Mouse (Mus musculus) MEL (cell line): ENCODE results near the gene Rabl6. TPM values are rescaled to one million over a fixed set of nuclear protein-coding genes. Genes with fewer than 3 reads are reported as not detected.

ENCODE experiments used
- DNase-seq: peaks from one replicate; pipeline ENCODE4 v3.0.0; 2011; ENCODE audit warnings: low read depth, low spot score
- H3K27ac ChIP-seq: 2 replicates; pipeline ENCODE4 v1.5.1; 2012; ENCODE audit warnings: low read depth, mild to moderate bottlenecking, control low read depth, low read length, moderate library complexity; ENCODE audit not compliant: control insufficient read depth
- H3K27me3 ChIP-seq, 2 experiments: fragments of 150-350 bp in 1 of 2; sonication (generic) in 1 of 2; 2 replicates each; pipeline ENCODE4 v1.6.1; 2012; ENCODE audit warnings: low read length in 2 of 2, mild to moderate bottlenecking in 2 of 2, improper control_type of control experiment in 1 of 2, moderate library complexity in 1 of 2; ENCODE audit not compliant: insufficient read depth in 2 of 2, control insufficient read depth in 1 of 2
- H3K36me3 ChIP-seq, 2 experiments: 2 replicates each; pipeline ENCODE4 v1.6.1; 2012 to 2014; ENCODE audit warnings: low read length in 2 of 2, improper control_type of control experiment in 1 of 2, inconsistent platforms in 1 of 2, mild to moderate bottlenecking in 1 of 2; ENCODE audit not compliant: insufficient read depth in 2 of 2, control insufficient read depth in 1 of 2
- H3K4me1 ChIP-seq, 2 experiments: fragments of 150-350 bp in 1 of 2; sonication (generic) in 1 of 2; 2 replicates each; pipeline ENCODE4 v1.6.1; 2012; ENCODE audit warnings: low read length in 2 of 2, improper control_type of control experiment in 1 of 2, mild to moderate bottlenecking in 1 of 2; ENCODE audit not compliant: insufficient read depth in 2 of 2, control insufficient read depth in 1 of 2
- H3K4me3 ChIP-seq, 2 experiments: fragments of 150-350 bp in 1 of 2; sonication (generic) in 1 of 2; 2 replicates each; pipeline ENCODE4 v1.5.1; 2012; ENCODE audit warnings: low read depth in 2 of 2, low read length in 2 of 2, mild to moderate bottlenecking in 2 of 2, moderate library complexity in 2 of 2, control low read depth in 1 of 2, improper control_type of control experiment in 1 of 2; ENCODE audit not compliant: control insufficient read depth in 1 of 2, insufficient read depth in 1 of 2
- H3K79me2 ChIP-seq: 2 replicates; pipeline ENCODE4 v1.6.1; 2012; ENCODE audit warnings: mild to moderate bottlenecking, low read length, moderate library complexity; ENCODE audit not compliant: control insufficient read depth, poor library complexity, insufficient read depth
- H3K9ac ChIP-seq: 2 replicates; pipeline ENCODE4 v1.6.1; 2012; ENCODE audit warnings: low read depth, mild to moderate bottlenecking, control low read depth, low read length, moderate library complexity; ENCODE audit not compliant: control insufficient read depth, poor library complexity, severe bottlenecking
- H3K9me3 ChIP-seq: fragments of 150-350 bp; sonication (generic); replicated peaks from 2 replicates; pipeline ENCODE4 v1.6.1; 2012; ENCODE audit warnings: mild to moderate bottlenecking, low read length, improper control_type of control experiment, moderate library complexity; ENCODE audit not compliant: insufficient read depth
- BHLHE40 ChIP-seq: IDR thresholded peaks from 2 replicates; pipeline ENCODE4 v1.6.1; 2012; ENCODE audit warnings: low read depth, mild to moderate bottlenecking, inconsistent platforms, low read length, improper control_type of control experiment, borderline replicate concordance
- CHD1 ChIP-seq: IDR thresholded peaks from 2 replicates; pipeline ENCODE4 v1.6.1; 2012; ENCODE audit warnings: low read depth, mild to moderate bottlenecking, inconsistent platforms, low read length, improper control_type of control experiment
- CTCF ChIP-seq, 3 experiments: IDR thresholded peaks in 2 of 3; conservative IDR thresholded peaks in 1 of 3; 2 replicates each; pipeline ENCODE4 v1.5.1; 2011 to 2012; ENCODE audit warnings: low read length in 3 of 3, low read depth in 2 of 3, mild to moderate bottlenecking in 2 of 3, improper control_type of control experiment in 1 of 3, inconsistent platforms in 1 of 3, mixed read lengths in 1 of 3, moderate library complexity in 1 of 3; ENCODE audit not compliant: control insufficient read depth in 1 of 3, insufficient read depth in 1 of 3, poor library complexity in 1 of 3, severe bottlenecking in 1 of 3
- E2F4 ChIP-seq: IDR thresholded peaks from 2 replicates; pipeline ENCODE4 v1.6.1; 2011; ENCODE audit warnings: low read depth, low read length, improper control_type of control experiment, borderline replicate concordance
- ELF1 ChIP-seq: IDR thresholded peaks from 2 replicates; pipeline ENCODE4 v1.6.1; 2014; ENCODE audit warnings: low read depth, mild to moderate bottlenecking, inconsistent platforms, low read length, improper control_type of control experiment, moderate library complexity
- ETS1 ChIP-seq: IDR thresholded peaks from 2 replicates; pipeline ENCODE4 v1.6.1; 2012; ENCODE audit warnings: low read depth, mild to moderate bottlenecking, inconsistent platforms, low read length, improper control_type of control experiment, moderate library complexity
- GABPA ChIP-seq: IDR thresholded peaks from 2 replicates; pipeline ENCODE4 v1.6.1; 2012; ENCODE audit warnings: low read depth, mild to moderate bottlenecking, inconsistent platforms, low read length, improper control_type of control experiment, moderate library complexity
- MAZ ChIP-seq: IDR thresholded peaks from 2 replicates; pipeline ENCODE4 v1.6.1; 2012; ENCODE audit warnings: low read depth, mild to moderate bottlenecking, inconsistent platforms, low read length, improper control_type of control experiment
- MXI1 ChIP-seq: IDR thresholded peaks from 2 replicates; pipeline ENCODE4 v1.6.1; 2011; ENCODE audit warnings: mild to moderate bottlenecking, low read depth, low read length, improper control_type of control experiment
- MYC ChIP-seq: IDR thresholded peaks from 2 replicates; pipeline ENCODE4 v1.6.1; 2011; ENCODE audit warnings: low read depth, mild to moderate bottlenecking, low read length, improper control_type of control experiment, moderate library complexity
- NELFE ChIP-seq: IDR thresholded peaks from 2 replicates; pipeline ENCODE4 v1.6.1; 2011; ENCODE audit warnings: low read depth, low read length, improper control_type of control experiment
- POLR2AphosphoS2 ChIP-seq: IDR thresholded peaks from 2 replicates; pipeline ENCODE4 v1.6.1; 2011; ENCODE audit warnings: low read length, improper control_type of control experiment
- POLR2AphosphoS5 ChIP-seq: IDR thresholded peaks from 2 replicates; pipeline ENCODE4 v1.6.1; 2012; ENCODE audit warnings: low read depth, borderline replicate concordance, mild to moderate bottlenecking, inconsistent platforms, low read length, moderate library complexity, mixed read lengths
- SIN3A ChIP-seq: IDR thresholded peaks from 2 replicates; pipeline ENCODE4 v1.6.1; 2012; ENCODE audit warnings: low read length, improper control_type of control experiment, inconsistent platforms
- SMC3 ChIP-seq: IDR thresholded peaks from 2 replicates; pipeline ENCODE4 v1.6.1; 2011; ENCODE audit warnings: low read depth, low read length, improper control_type of control experiment
- TAL1 ChIP-seq: IDR thresholded peaks from 2 replicates; pipeline ENCODE4 v1.6.1; 2012; ENCODE audit warnings: mild to moderate bottlenecking, inconsistent platforms, low read length, moderate library complexity, mixed read lengths
- TBP ChIP-seq: IDR thresholded peaks from 2 replicates; pipeline ENCODE4 v1.8.0; 2011; ENCODE audit warnings: low read depth, low read length, improper control_type of control experiment
- TCF12 ChIP-seq: IDR thresholded peaks from 2 replicates; pipeline ENCODE4 v1.6.1; 2014; ENCODE audit warnings: low read depth, mild to moderate bottlenecking, inconsistent platforms, low read length, improper control_type of control experiment, moderate library complexity
- UBTF ChIP-seq: IDR thresholded peaks from 2 replicates; pipeline ENCODE4 v1.6.1; 2012; ENCODE audit warnings: low read depth, mild to moderate bottlenecking, inconsistent platforms, low read length, improper control_type of control experiment, moderate library complexity, borderline replicate concordance; ENCODE audit not compliant: insufficient read depth
- ZMIZ1 ChIP-seq: IDR thresholded peaks from 2 replicates; pipeline ENCODE4 v1.6.1; 2012; ENCODE audit warnings: low read depth, mild to moderate bottlenecking, inconsistent platforms, low read length, improper control_type of control experiment, moderate library complexity
- polyA plus RNA-seq, 2 experiments: library from polyadenylated mRNA; stranded (reverse) in 1 of 2; unstranded in 1 of 2; fragments of >175 nt in 1 of 2; fragments of >200 nt in 1 of 2; gene quantifications; 2 replicates each; pipeline versions ENCODE4 v1.2.1 to v1.2.4; 2012; ENCODE audit warnings: low replicate concordance in 2 of 2, low read depth in 1 of 2; ENCODE audit not compliant: insufficient read length in 2 of 2, insufficient read depth in 1 of 2, missing spikeins in 1 of 2
- total RNA-seq: library from RNA; depleted of rRNA; stranded (reverse); fragments of 300-350 nt; gene quantifications from 2 replicates; pipeline ENCODE4 v1.2.3, GENCODE M21; 2012

Rabl6 gene
- total and polyA plus RNA-seq, 3 experiments: 76.9 to 104 (median 84.7) TPM

GRCm38 (mm10) chr2:25545996-25546810 lies 62.1 kb downstream of the Rabl6 start:
- no peaks in the 10 kb centered on the region for H3K27me3 ChIP-seq
- H3K27ac ChIP-seq: peak overlapping the region; percentile 59
- no peak for DNase-seq
- no peaks in the 10 kb centered on the region for H3K9me3 ChIP-seq
- no peak for TF ChIP-seq ETS1
- TF ChIP-seq TCF12: peak; percentile 6; the same call in 1 of the 2 replicates
- TF ChIP-seq ELF1: no peak
- no peak for TF ChIP-seq CHD1
- H3K9ac ChIP-seq: peak overlapping the region; percentile 93
- H3K4me1 ChIP-seq: peaks cover 2 to 7% of the 10 kb centered on the region in 2 experiments; a peak in 3 of 4 replicates
- H3K79me2 ChIP-seq: peaks cover 30% of the 10 kb centered on the region
- H3K36me3 ChIP-seq: peaks cover 0 to 7% of the 10 kb centered on the region in 2 experiments; a peak in 2 of 4 replicates
- H3K4me3 ChIP-seq: peak overlapping the region; percentile 82 to 93

GRCm38 (mm10) chr2:25541644-25542367 lies 66.5 kb downstream of the Rabl6 start:
- no peak for TF ChIP-seq CTCF (IDR thresholded peaks at IDR 0.05 in 2 of 3, conservative IDR thresholded peaks at IDR 0.05 in 1 of 3; ENCODE audit: control insufficient read depth in 1 of 3, insufficient read depth in 1 of 3, low read depth in 2 of 3, low read length in 3 of 3, poor library complexity in 1 of 3, severe bottlenecking in 1 of 3)
- no peak for TF ChIP-seq SIN3A
- no peak for TF ChIP-seq TAL1
- no peak for TF ChIP-seq SMC3
- TF ChIP-seq GABPA: no peak
- no peak for TF ChIP-seq E2F4
- TF ChIP-seq, all 39 proteins: peak for 0
- no peak overlapping the region for H3K9ac ChIP-seq
- peaks cover 3 to 4% of the 10 kb centered on the region in 2 experiments for H3K36me3 ChIP-seq
- no peaks in the 10 kb centered on the region for H3K27me3 ChIP-seq
- no peak for DNase-seq
- H3K9me3 ChIP-seq: no peaks in the 10 kb centered on the region
- H3K4me1 ChIP-seq: peaks cover 0 to 7% of the 10 kb centered on the region in 2 experiments; a peak in 2 of 4 replicates
- H3K79me2 ChIP-seq: peaks cover 30% of the 10 kb centered on the region
- no peak overlapping the region for H3K27ac ChIP-seq
- H3K4me3 ChIP-seq: no peak overlapping the region

GRCm38 (mm10) chr2:25540541-25540948 lies 67.8 kb downstream of the Rabl6 start:
- Histone ChIP-seq H3K4me3 (no peak overlapping the region), H3K79me2 (peaks cover 20% of the 10 kb centered on the region), H3K4me1 (peaks cover 0 to 3% of the 10 kb centered on the region in 2 experiments; a peak in 1 of 4 replicates), H3K9me3 (no peaks in the 10 kb centered on the region), H3K27ac (no peak overlapping the region), H3K36me3 (peaks cover 0 to 4% of the 10 kb centered on the region in 2 experiments; a peak in 2 of 4 replicates), H3K27me3 (no peaks in the 10 kb centered on the region), H3K9ac (no peak overlapping the region)
- no peak for DNase-seq
- TF ChIP-seq MYC (no peak), BHLHE40 (no peak), MXI1 (no peak), TBP (no peak), MAZ (no peak), CTCF (IDR thresholded peaks at IDR 0.05 in 2 of 3, conservative IDR thresholded peaks at IDR 0.05 in 1 of 3; ENCODE audit: control insufficient read depth in 1 of 3, insufficient read depth in 1 of 3, low read depth in 2 of 3, low read length in 3 of 3, poor library complexity in 1 of 3, severe bottlenecking in 1 of 3) (no peak), POLR2AphosphoS5 (no peak), NELFE (no peak), SIN3A (no peak), ETS1 (no peak), UBTF (no peak), ZMIZ1 (no peak), POLR2AphosphoS2 (no peak)
